Mouse (Mus musculus) left cerebral cortex, adult 11 months (tissue): ENCODE results near the gene Kctd13.

ENCODE experiments used
- DNase-seq: peaks from one replicate; pipeline ENCODE4 v3.0.0; 2022; ENCODE audit warnings: low spot score

The Kctd13 gene

GRCm38 (mm10) chr7:126982054-126982453 lies 53.4 kb downstream of the Kctd13 start:
- DNase-seq: no peak

- no peak for DNase-seq
Observed at GRCm38 (mm10) chr7:126983113-126983512, 54.4 kb downstream of the Kctd13 start.

- DNase-seq: no peak
Observed at GRCm38 (mm10) chr7:126984667-126985444, 56.2 kb downstream of the Kctd13 start.

GRCm38 (mm10) chr7:126986319-126986718 lies 57.6 kb downstream of the Kctd13 start:
- DNase-seq: no peak

DNA sequence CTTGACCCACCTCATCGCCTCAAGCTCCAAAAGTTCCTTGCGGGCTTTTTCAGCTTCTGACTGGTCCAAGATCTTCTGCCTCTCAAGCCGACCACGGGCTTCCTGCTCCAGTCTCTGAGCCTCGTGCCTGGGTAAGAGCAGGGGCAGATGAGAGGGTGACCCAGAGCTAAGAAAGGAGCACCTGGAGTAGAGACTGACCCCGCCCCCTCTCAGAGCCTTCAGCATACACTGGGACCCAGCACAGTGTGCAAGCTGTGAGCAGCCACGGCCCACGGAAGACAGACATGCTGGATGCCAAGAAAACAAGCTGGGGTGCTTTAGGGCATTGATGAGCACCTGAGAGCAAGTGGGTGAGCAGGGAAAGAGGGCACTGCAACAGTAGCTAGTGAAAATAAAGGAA lies 60.1 kb downstream of the Kctd13 start:
- no peak for DNase-seq
